Mouse (Mus musculus) T-cell, adult 2 months (primary cell): ENCODE data around the gene Zranb3.
"Not testable (repeated sequence)": the region's sequence is repeated elsewhere in the genome, so short reads cannot be mapped to it uniquely, and the experiment has no call there.

Experiments
- DNase-seq: peaks from one replicate; pipeline ENCODE4 v3.0.0; 2022; ENCODE audit warnings: low spot score

The Zranb3 gene

DNA sequence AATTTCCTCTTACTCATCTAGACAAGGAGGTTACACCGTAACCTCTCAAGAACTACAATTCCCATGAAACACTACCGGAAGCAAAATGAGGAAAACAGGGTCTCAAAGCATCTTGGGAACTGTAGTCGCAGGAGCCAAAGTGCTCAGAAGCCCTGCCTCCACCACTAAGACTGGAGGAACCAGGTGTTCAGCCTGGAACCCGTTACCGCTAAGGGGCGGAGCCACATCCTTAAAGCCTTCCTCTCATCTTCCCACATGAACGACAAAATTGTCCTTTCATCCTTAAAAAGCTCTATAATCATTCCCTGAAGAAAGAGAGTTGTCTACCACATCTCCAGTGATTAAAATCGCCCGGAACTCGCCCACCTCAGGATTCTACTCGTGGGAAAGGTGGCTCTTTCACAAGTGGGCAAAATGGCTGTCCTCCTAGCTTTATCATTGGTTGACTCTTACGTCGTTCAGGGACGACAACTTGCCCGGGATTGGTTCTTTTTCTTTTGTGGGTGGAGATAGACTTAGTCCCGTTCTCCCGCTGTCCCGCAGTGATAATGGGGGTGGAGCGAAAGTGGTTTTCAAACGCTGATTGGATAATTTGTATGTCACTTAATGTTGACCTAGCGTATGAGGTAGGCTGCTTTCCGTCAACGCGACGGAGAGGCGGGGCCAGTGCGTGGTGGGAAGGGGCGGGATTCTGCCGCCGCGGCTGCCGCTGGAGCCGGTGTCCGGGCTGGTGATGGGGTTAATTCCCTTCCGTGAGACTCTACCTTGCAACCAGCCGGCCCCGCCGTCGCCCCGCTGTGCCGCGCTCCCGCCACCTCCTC is at the start of gene Zranb3, which contains the start of gene R3hdm1:
Gene Zranb3 (minus strand): TSS at position 407 of the 821 bp plus-strand sequence.
Gene R3hdm1 (plus strand): TSS at position 661 of the 821 bp plus-strand sequence.
- DNase-seq, result peak; percentile 99

GRCm38 (mm10) chr1:128141737-128142136 is 38.9 kb upstream of the Zranb3 start:
- no peak for DNase-seq

GRCm38 (mm10) chr1:128141039-128141438 is 38.2 kb upstream of the Zranb3 start:
- no peak for DNase-seq

- not testable (repeated sequence) for DNase-seq
Measured at GRCm38 (mm10) chr1:128136222-128136621, 33.4 kb upstream of the Zranb3 start.

DNA sequence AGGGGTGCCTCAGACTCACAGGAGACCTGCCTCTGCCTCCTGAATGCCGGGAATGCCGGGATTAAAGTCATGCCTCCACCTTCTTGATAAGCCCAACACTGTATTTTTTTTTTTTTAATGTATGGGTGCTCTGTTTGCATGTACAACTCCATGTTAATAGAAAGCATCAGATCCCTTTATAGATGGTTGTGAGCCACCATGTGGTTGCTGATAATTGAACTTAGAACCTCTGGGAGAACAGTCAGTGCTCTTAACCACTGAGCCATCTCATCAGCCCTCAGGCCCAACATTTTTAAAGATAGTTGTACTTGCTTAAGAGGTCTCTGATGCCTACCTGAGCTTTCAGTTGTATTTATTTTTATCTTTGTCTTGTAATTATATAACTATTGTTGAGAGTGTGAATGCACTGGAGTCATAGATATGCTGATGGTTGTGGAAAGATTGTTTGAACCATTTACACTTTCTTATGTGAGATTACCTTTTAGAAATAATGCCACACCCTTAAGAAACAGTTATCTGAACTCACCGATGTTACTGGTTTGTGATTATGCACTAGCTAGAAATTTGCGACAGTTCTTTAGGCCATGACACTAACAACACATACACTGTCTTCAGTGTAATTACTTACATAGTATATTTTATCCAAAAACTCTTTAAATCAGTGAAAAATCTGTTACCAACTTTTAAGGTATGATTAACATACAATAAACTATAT is 18.2 kb upstream of the Zranb3 start:
- no peak for DNase-seq

- peak; percentile 63 for DNase-seq
Measured at GRCm38 (mm10) chr1:128103520-128104088, 757 bp upstream of the Zranb3 start.

GRCm38 (mm10) chr1:128102251-128102640 is 601 bp downstream of the Zranb3 start:
- no peak for DNase-seq

- DNase-seq, result no peak
Measured at GRCm38 (mm10) chr1:128098309-128098708, 4.5 kb downstream of the Zranb3 start.

- no peak for DNase-seq
Measured at GRCm38 (mm10) chr1:128094686-128095085, 8.2 kb downstream of the Zranb3 start.

DNA sequence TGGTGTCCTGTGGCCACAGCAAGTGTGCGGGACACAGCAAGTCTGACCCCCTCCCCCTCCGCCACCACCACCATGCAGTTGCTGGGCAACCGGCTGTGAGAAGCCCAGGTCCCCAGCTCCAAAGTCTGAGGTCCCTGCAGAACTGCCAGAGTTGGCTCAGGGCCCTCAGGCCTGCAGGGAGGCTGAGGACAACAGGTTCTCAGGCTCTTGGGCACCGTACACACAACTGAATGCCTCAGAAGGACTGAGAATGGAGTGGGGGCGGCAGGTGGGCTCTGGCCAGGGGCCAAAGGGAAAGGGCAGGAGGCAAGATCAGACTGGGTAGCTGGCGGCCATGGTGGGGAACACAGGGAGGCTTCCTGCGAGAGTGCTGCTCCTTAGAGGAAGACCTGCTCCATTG is 20.0 kb downstream of the Zranb3 start:
- no peak for DNase-seq

GRCm38 (mm10) chr1:128081873-128082272 is 21.0 kb downstream of the Zranb3 start:
- DNase-seq, result no peak

DNA sequence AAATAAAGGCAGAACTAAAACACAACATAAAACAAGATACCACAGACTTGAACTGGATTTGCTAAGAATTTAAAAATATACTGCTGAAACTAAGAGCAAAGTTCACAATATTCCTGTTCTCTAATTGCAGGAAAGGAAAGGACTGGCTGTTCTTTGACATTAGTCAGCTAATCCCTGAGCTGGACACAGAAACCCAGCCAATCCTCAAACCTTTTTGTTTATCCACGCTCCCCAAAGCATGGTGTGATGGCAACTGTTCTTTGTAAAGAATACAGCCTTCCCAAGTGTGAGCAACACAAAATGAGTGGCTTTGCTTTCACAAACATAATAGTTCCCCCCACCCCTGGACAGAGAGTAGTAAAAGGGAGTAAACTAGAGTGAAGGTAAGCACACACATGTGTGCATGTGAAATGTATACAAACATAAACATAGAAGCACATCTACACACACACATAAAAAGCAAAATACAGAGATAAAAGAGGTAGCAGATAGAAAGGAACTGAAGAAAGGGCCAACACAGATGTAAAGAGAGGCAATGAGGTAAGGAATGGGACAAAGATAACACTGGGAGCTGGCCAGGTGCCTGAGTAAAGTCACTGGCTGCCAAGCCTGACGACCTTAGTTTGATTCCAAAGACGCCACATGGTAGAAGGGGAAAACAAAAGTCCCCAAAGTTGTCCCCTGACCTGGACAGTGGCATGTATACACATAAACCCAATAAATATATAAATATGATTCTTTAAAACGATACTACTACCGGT is 21.7 kb downstream of the Zranb3 start:
- DNase-seq, result no peak

GRCm38 (mm10) chr1:128078646-128079045 is 24.2 kb downstream of the Zranb3 start:
- no peak for DNase-seq

- DNase-seq, result no peak
Measured at GRCm38 (mm10) chr1:128077788-128078187, 25.1 kb downstream of the Zranb3 start.

- DNase-seq, result no peak
Measured at GRCm38 (mm10) chr1:128076791-128077479, 25.9 kb downstream of the Zranb3 start.

- no peak for DNase-seq
Measured at GRCm38 (mm10) chr1:128073051-128073450, 29.8 kb downstream of the Zranb3 start.

GRCm38 (mm10) chr1:128070003-128070402 is 32.8 kb downstream of the Zranb3 start:
- DNase-seq, result no peak

GRCm38 (mm10) chr1:128068945-128069397 is 33.9 kb downstream of the Zranb3 start:
- no peak for DNase-seq

DNA sequence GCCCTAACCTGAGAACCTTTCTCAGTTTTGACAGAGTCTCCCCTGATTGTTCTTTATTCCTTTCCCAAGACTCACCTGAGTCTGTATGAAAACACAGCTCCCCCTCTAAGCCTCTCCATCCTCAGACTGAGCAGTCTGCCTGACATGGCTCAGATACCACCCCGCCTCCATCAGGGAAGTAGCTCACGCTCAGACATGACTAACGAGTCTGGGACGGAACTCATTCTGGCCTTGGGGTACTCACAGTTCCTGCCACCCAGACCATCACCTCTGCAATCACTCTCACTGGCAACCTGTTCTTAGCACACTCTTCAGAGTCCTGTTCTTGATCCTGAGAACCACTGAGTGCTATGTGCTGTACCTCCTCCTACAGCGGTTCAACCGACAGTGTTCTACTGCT is 38.1 kb downstream of the Zranb3 start:
- DNase-seq, result no peak

GRCm38 (mm10) chr1:128062167-128062566 is 40.7 kb downstream of the Zranb3 start:
- no peak for DNase-seq

- DNase-seq, result no peak
Measured at GRCm38 (mm10) chr1:128061401-128061800, 41.4 kb downstream of the Zranb3 start.
